Mouse (Mus musculus): ENCODE measurements around the gene Foxf1. TPM values are rescaled to one million over a fixed set of nuclear protein-coding genes. Genes with fewer than 3 reads are reported as not detected.
A peak's percentile ranks its signal among the peaks of the same experiment; 100 is the strongest.

The Foxf1 gene
- polyA plus RNA-seq, 1 experiment from 2014 or later: 0.97 TPM

- DNase-seq: no peak
- H3K27ac ChIP-seq (replicated peaks; ENCODE audit: low read depth, low read length): no peak overlapping the region
- H3K4me3 ChIP-seq (replicated peaks; ENCODE audit: low read depth, low read length): no peak overlapping the region
- H3K27me3 ChIP-seq (ENCODE audit: control insufficient read depth, insufficient read depth, low read length): peaks cover 96% of the 10 kb centered on the region
- no peaks in the 10 kb centered on the region for H3K36me3 ChIP-seq (ENCODE audit: control insufficient read depth, insufficient read depth, low read length)
- H3K9me3 ChIP-seq (ENCODE audit: control insufficient read depth, low read length): no peaks in the 10 kb centered on the region
- peaks cover 7% of the 10 kb centered on the region; the same call in 1 of the 2 replicates for H3K4me1 ChIP-seq (ENCODE audit: control insufficient read depth, insufficient read depth, low read length)
- no peak overlapping the region for H3K9ac ChIP-seq (replicated peaks; ENCODE audit: low read length)
- ATAC-seq (ENCODE audit: low FRiP score, low TSS enrichment): no peak
- no peak overlapping the region for H3K4me2 ChIP-seq (ENCODE audit: low read length)
- WGBS: 2% methylated on average over 7 of the region's 7 CpGs
Observed at GRCm38 (mm10) chr8:121079201-121079600, 5.0 kb upstream of the Foxf1 start.

- H3K27ac ChIP-seq (replicated peaks; ENCODE audit: low read depth, low read length): no peak overlapping the region
- no peak overlapping the region for H3K4me3 ChIP-seq (replicated peaks; ENCODE audit: low read depth, low read length)
- 3% methylated on average over 12 of the region's 12 CpGs for whole genome bisulfite sequencing
- H3K4me2 ChIP-seq (ENCODE audit: low read length): no peak overlapping the region
- H3K36me3 ChIP-seq (ENCODE audit: control insufficient read depth, insufficient read depth, low read length): no peaks in the 10 kb centered on the region
- peaks cover 9% of the 10 kb centered on the region; the same call in 1 of the 2 replicates for H3K4me1 ChIP-seq (ENCODE audit: control insufficient read depth, insufficient read depth, low read length)
- H3K27me3 ChIP-seq (ENCODE audit: control insufficient read depth, insufficient read depth, low read length): peaks cover 97% of the 10 kb centered on the region
- no peaks in the 10 kb centered on the region for H3K9me3 ChIP-seq (ENCODE audit: control insufficient read depth, low read length)
- DNase-seq (no peak), ATAC-seq (ENCODE audit: low FRiP score, low TSS enrichment) (no peak)
- no peak overlapping the region for H3K9ac ChIP-seq (replicated peaks; ENCODE audit: low read length)
Observed at GRCm38 (mm10) chr8:121079944-121080343, 4.2 kb upstream of the Foxf1 start.

- Histone ChIP-seq H3K9ac (replicated peaks; ENCODE audit: low read length) (no peak overlapping the region), H3K4me2 (ENCODE audit: low read length) (no peak overlapping the region), H3K4me1 (ENCODE audit: control insufficient read depth, insufficient read depth, low read length) (peaks cover 9% of the 10 kb centered on the region; the same call in 1 of the 2 replicates), H3K9me3 (ENCODE audit: control insufficient read depth, low read length) (no peaks in the 10 kb centered on the region), H3K27me3 (ENCODE audit: control insufficient read depth, insufficient read depth, low read length) (peaks cover 98% of the 10 kb centered on the region), H3K36me3 (ENCODE audit: control insufficient read depth, insufficient read depth, low read length) (no peaks in the 10 kb centered on the region), H3K27ac (replicated peaks; ENCODE audit: low read depth, low read length) (no peak overlapping the region), H3K4me3 (replicated peaks; ENCODE audit: low read depth, low read length) (no peak overlapping the region)
- DNase-seq: no peak
- WGBS: under 1% methylated on average over 49 of the region's 49 CpGs
- no peak for ATAC-seq (ENCODE audit: low FRiP score, low TSS enrichment)
Observed at GRCm38 (mm10) chr8:121080361-121081090, 3.7 kb upstream of the Foxf1 start.

- Histone ChIP-seq H3K9me3 (ENCODE audit: control insufficient read depth, low read length) (no peaks in the 10 kb centered on the region), H3K9ac (replicated peaks; ENCODE audit: low read length) (no peak overlapping the region), H3K27ac (replicated peaks; ENCODE audit: low read depth, low read length) (no peak overlapping the region), H3K4me1 (ENCODE audit: control insufficient read depth, insufficient read depth, low read length) (peaks cover 9% of the 10 kb centered on the region; the same call in 1 of the 2 replicates), H3K4me3 (replicated peaks; ENCODE audit: low read depth, low read length) (no peak overlapping the region), H3K27me3 (ENCODE audit: control insufficient read depth, insufficient read depth, low read length) (peaks cover 98% of the 10 kb centered on the region), H3K36me3 (ENCODE audit: control insufficient read depth, insufficient read depth, low read length) (no peaks in the 10 kb centered on the region), H3K4me2 (ENCODE audit: low read length) (no peak overlapping the region)
- ATAC-seq (ENCODE audit: low FRiP score, low TSS enrichment) (no peak), DNase-seq (no peak)
- 0% methylated on average over 7 of the region's 7 CpGs for WGBS
Observed at GRCm38 (mm10) chr8:121081398-121081797, 2.8 kb upstream of the Foxf1 start.

DNA sequence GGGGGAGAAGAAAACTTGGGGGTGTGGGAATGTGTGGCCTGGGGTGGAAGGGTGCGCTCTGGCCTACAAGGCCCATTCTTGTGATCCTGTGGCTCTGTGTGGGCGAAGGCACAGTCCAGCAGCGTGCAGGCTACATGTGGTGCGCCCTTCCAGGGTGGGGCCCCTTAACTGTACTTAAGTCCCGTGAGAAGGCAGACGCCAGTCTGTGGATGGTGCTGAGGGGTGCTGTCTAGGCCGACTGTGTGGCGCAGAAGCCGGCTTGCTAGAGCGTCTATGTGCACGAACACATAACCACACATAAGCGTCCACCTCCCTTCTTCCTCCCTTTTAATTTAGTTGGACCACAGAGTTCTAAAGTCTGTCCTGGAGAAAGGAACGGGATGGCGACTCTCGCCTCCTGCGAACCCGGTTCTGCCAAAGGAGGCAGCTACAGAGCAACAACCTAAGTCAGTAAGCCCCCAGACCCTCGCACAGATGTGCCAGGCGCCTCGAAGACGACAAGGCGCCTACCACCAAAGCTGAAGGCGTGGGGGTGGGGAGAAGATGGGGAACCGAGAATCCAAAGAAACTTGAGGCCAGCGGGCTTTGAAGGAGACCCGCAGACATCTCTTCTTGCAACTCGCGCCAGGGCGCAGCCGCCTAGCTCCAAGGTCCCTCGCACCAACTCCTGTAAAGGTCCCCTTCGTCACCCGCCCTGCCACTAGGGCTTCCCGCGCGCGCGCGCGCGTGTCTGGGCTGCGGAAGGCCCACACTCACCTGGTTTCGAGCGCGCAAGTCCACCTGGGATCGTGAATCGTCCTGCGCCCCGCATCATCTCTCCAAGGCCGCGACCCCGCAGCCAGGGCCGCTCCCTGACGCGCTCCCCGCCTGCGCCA, 1.7 kb upstream of the Foxf1 start:
- Histone ChIP-seq H3K4me1 (ENCODE audit: control insufficient read depth, insufficient read depth, low read length) (peaks cover 9% of the 10 kb centered on the region; the same call in 1 of the 2 replicates), H3K9me3 (ENCODE audit: control insufficient read depth, low read length) (no peaks in the 10 kb centered on the region), H3K36me3 (ENCODE audit: control insufficient read depth, insufficient read depth, low read length) (no peaks in the 10 kb centered on the region), H3K4me2 (ENCODE audit: low read length) (peak overlapping the region; percentile 58; the same call in 1 of the 2 replicates), H3K9ac (replicated peaks; ENCODE audit: low read length) (no peak overlapping the region), H3K27ac (replicated peaks; ENCODE audit: low read depth, low read length) (no peak overlapping the region), H3K4me3 (replicated peaks; ENCODE audit: low read depth, low read length) (no peak overlapping the region), H3K27me3 (ENCODE audit: control insufficient read depth, insufficient read depth, low read length) (peaks cover 98% of the 10 kb centered on the region)
- no peak for ATAC-seq (ENCODE audit: low FRiP score, low TSS enrichment)
- no peak for DNase-seq
- WGBS: 1% methylated on average over 57 of the region's 57 CpGs

GRCm38 (mm10) chr8:121083093-121083935, 872 bp upstream of the Foxf1 start:
- Histone ChIP-seq H3K4me2 (ENCODE audit: low read length) (peak overlapping the region; percentile 58), H3K9me3 (ENCODE audit: control insufficient read depth, low read length) (no peaks in the 10 kb centered on the region), H3K27ac (replicated peaks; ENCODE audit: low read depth, low read length) (no peak overlapping the region), H3K4me1 (ENCODE audit: control insufficient read depth, insufficient read depth, low read length) (peaks cover 9% of the 10 kb centered on the region; the same call in 1 of the 2 replicates), H3K4me3 (replicated peaks; ENCODE audit: low read depth, low read length) (peak overlapping the region; percentile 30), H3K36me3 (ENCODE audit: control insufficient read depth, insufficient read depth, low read length) (no peaks in the 10 kb centered on the region), H3K9ac (replicated peaks; ENCODE audit: low read length) (no peak overlapping the region), H3K27me3 (ENCODE audit: control insufficient read depth, insufficient read depth, low read length) (peaks cover 97% of the 10 kb centered on the region)
- under 1% methylated on average over 89 of the region's 89 CpGs for WGBS
- DNase-seq (peak; percentile 66), ATAC-seq (ENCODE audit: low FRiP score, low TSS enrichment) (no peak)

DNA sequence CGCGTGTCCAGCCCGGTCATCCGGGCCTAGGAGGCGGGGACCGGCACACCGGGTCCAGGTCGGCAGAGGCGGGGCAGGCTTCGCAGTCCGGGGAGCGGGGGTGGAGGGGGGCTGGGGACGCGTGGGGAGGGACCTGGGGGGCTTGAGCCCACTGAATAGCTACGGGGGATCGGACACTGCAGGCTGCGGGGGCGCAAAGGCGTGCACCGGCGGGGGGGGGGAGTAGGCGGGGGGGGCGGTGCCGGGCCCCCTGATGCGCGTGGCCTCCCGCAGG, 313 bp upstream of the Foxf1 start:
- Histone ChIP-seq H3K4me1 (ENCODE audit: control insufficient read depth, insufficient read depth, low read length) (peaks cover 9% of the 10 kb centered on the region; the same call in 1 of the 2 replicates), H3K36me3 (ENCODE audit: control insufficient read depth, insufficient read depth, low read length) (no peaks in the 10 kb centered on the region), H3K27me3 (ENCODE audit: control insufficient read depth, insufficient read depth, low read length) (peaks cover 98% of the 10 kb centered on the region), H3K27ac (replicated peaks; ENCODE audit: low read depth, low read length) (no peak overlapping the region), H3K4me3 (replicated peaks; ENCODE audit: low read depth, low read length) (peak overlapping the region; percentile 30), H3K9ac (replicated peaks; ENCODE audit: low read length) (no peak overlapping the region), H3K4me2 (ENCODE audit: low read length) (peak overlapping the region; percentile 58), H3K9me3 (ENCODE audit: control insufficient read depth, low read length) (no peaks in the 10 kb centered on the region)
- WGBS: 1% methylated on average over 16 of the region's 27 CpGs
- DNase-seq (no peak), ATAC-seq (ENCODE audit: low FRiP score, low TSS enrichment) (no peak)

GRCm38 (mm10) chr8:121085011-121085410, 825 bp downstream of the Foxf1 start:
- no peak for ATAC-seq (ENCODE audit: low FRiP score, low TSS enrichment)
- H3K4me3 ChIP-seq (replicated peaks; ENCODE audit: low read depth, low read length): 0 out of 2 replicates have a peak overlapping the region, but pooled peaks have one; percentile 2
- peaks cover 9% of the 10 kb centered on the region; the same call in 1 of the 2 replicates for H3K4me1 ChIP-seq (ENCODE audit: control insufficient read depth, insufficient read depth, low read length)
- H3K27ac ChIP-seq (replicated peaks; ENCODE audit: low read depth, low read length): no peak overlapping the region
- under 1% methylated on average over 30 of the region's 30 CpGs for WGBS
- no peaks in the 10 kb centered on the region for H3K9me3 ChIP-seq (ENCODE audit: control insufficient read depth, low read length)
- peak overlapping the region; percentile 58; the same call in 1 of the 2 replicates for H3K4me2 ChIP-seq (ENCODE audit: low read length)
- H3K36me3 ChIP-seq (ENCODE audit: control insufficient read depth, insufficient read depth, low read length): no peaks in the 10 kb centered on the region
- no peak for DNase-seq
- no peak overlapping the region for H3K9ac ChIP-seq (replicated peaks; ENCODE audit: low read length)
- peaks cover 98% of the 10 kb centered on the region for H3K27me3 ChIP-seq (ENCODE audit: control insufficient read depth, insufficient read depth, low read length)
